Mouse (Mus musculus) liver, embryonic 14.5 days (tissue): Measurements from ENCODE around the gene Slbp.

Source experiments
- CTCF ChIP-seq: IDR thresholded peaks from 2 replicates; pipeline ENCODE4 v1.5.1; 2016; ENCODE audit warnings: antibody characterized with exemption, low read depth, control low read depth
- EP300 ChIP-seq: IDR thresholded peaks from 2 replicates; pipeline ENCODE4 v1.6.1; 2016; ENCODE audit warnings: antibody characterized with exemption, low read depth

- TF ChIP-seq CTCF (no peak), EP300 (no peak)
Observed at GRCm38 (mm10) chr5:33694461-33694847, 42.1 kb upstream of the Slbp start.
